Comparison of ENCODE assay signal across 8 mouse cellular contexts in the genomic region with DNA sequence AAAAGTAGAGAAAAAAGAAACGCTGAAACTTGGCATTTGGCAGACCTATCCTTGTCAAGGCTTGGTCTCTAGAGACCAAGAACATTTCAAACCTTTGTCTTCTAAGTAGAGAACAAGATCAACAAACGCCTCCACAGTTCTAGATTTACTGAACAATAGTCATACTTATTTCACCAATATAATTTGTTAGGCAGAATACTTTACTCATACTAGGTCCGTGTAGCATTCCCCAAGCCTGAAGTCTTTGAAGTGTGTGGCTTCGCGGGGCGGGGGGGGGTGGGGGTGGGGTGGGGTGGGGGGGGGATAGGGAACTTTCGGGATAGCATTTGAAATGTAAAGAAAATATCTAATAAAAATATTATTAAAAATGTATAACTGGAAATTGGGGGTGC. TPM values are rescaled to one million over a fixed set of nuclear protein-coding genes. Genes with fewer than 3 reads are reported as not detected.
A peak's percentile ranks its signal among the peaks of the same experiment; 100 is the strongest.
DNase-seq lines count a peak whose midpoint lies in the region; ATAC-seq and TF ChIP-seq lines count a peak whose summit lies in the region.

No protein-coding gene starts in this region.

- intact Hi-C loops in heart, adult 2 months (cut with DNase I): loop anchor here (2.0 kb wide), 1 partner anchor 35 kb away; a partner anchor contains a TSS
- intact Hi-C loops in heart, postnatal 36 days (cut with DNase I): loop anchor here (2.0 to 10.0 kb wide), 3 partner anchors 33 to 381 kb away; a partner anchor contains a TSS

- no peak overlapping the region for H3K9ac ChIP-seq in heart, adult 2 months (ENCODE audit: low read depth, low read length)
- 0 out of 2 replicates have a peak overlapping the region, but pooled peaks have one; percentile 73 for H3K9ac ChIP-seq in forebrain, postnatal 0 days
- peak overlapping the region; percentile 46 for H3K9ac ChIP-seq in liver, embryonic 16.5 days (ENCODE audit: low read depth, low read length)

- TF ChIP-seq EP300 in heart, adult 2 months (IDR thresholded peaks at IDR 0.05; ENCODE audit: insufficient read depth, low read depth, low read length): no peak

- 32% methylated on average over 7 of the region's 7 CpGs for WGBS in heart, adult 2 months
- 42% methylated on average over 7 of the region's 7 CpGs for WGBS in forebrain, postnatal 0 days
- 38% methylated on average over 7 of the region's 7 CpGs for WGBS in liver, embryonic 16.5 days (ENCODE audit: insufficient replicate concordance)

- peak overlapping the region; percentile 89 for H3K4me2 ChIP-seq in forebrain, postnatal 0 days (ENCODE audit: low read depth)
- peak overlapping the region; percentile 87 for H3K4me2 ChIP-seq in liver, embryonic 16.5 days (ENCODE audit: low read depth, low read length)

- no peak for TF ChIP-seq CTCF in heart, adult 2 months (IDR thresholded peaks at IDR 0.05)
- TF ChIP-seq CTCF in forebrain, postnatal 0 days (IDR thresholded peaks at IDR 0.05; ENCODE audit: low read depth): no peak; the same call in 1 of the 2 replicates

- peak overlapping the region; percentile 73 for H3K4me3 ChIP-seq in heart, adult 2 months
- peak overlapping the region; percentile 64 for H3K4me3 ChIP-seq in forebrain, postnatal 0 days (ENCODE audit: low read depth, low read length)
- H3K4me3 ChIP-seq in liver, embryonic 16.5 days (ENCODE audit: low read depth, low read length): peak overlapping the region; percentile 91

- DNase-seq in heart, adult 2 months: no peak
- DNase-seq in heart, postnatal 36 days: no peak
- DNase-seq in forebrain, postnatal 0 days: no peak
- no peak for DNase-seq in cerebellum, postnatal 25 days
- DNase-seq in adrenal gland, adult 8-10 months: no peak
- no peak for DNase-seq in frontal cortex, postnatal 10 days (ENCODE audit: low spot score in 2 of 2)

- TF ChIP-seq POLR2A in heart, adult 2 months (IDR thresholded peaks at IDR 0.05; ENCODE audit: insufficient read depth, low read depth, low read length): no peak

- H3K27me3 ChIP-seq in heart, adult 2 months (ENCODE audit: control insufficient read depth, insufficient read depth, low read length): no peaks in the 10 kb centered on the region
- no peaks in the 10 kb centered on the region for H3K27me3 ChIP-seq in forebrain, postnatal 0 days (ENCODE audit: insufficient read depth, low read length)
- H3K27me3 ChIP-seq in liver, embryonic 16.5 days (ENCODE audit: control insufficient read depth, insufficient read depth, low read depth, low read length): no peaks in the 10 kb centered on the region

- peaks cover 2% of the 10 kb centered on the region; the same call in 1 of the 2 replicates for H3K79me2 ChIP-seq in heart, adult 2 months (replicated peaks; ENCODE audit: control insufficient read depth, insufficient read depth, low read length)

- H3K9me3 ChIP-seq in forebrain, postnatal 0 days (ENCODE audit: low read length): no peaks in the 10 kb centered on the region
- no peaks in the 10 kb centered on the region for H3K9me3 ChIP-seq in liver, embryonic 16.5 days (replicated peaks; ENCODE audit: control insufficient read depth, low read length)

- peak; percentile 27 for ATAC-seq in CD4-positive, CD25-positive, alpha-beta regulatory T cell, adult 4 months
- no peak; the same call in 1 of the 2 replicates for ATAC-seq in forebrain, postnatal 0 days
- no peak for ATAC-seq in liver, embryonic 16.5 days (ENCODE audit: low read depth)

- peaks cover 17% of the 10 kb centered on the region for H3K4me1 ChIP-seq in heart, adult 2 months (ENCODE audit: control insufficient read depth, insufficient read depth, low read length)
- H3K4me1 ChIP-seq in forebrain, postnatal 0 days (ENCODE audit: insufficient read depth): no peaks in the 10 kb centered on the region
- H3K4me1 ChIP-seq in liver, embryonic 16.5 days (ENCODE audit: control insufficient read depth, low read depth, low read length): peaks cover 43% of the 10 kb centered on the region

- peak overlapping the region; percentile 96 for H3K27ac ChIP-seq in heart, adult 2 months
- no peak overlapping the region for H3K27ac ChIP-seq in forebrain, postnatal 0 days (ENCODE audit: low read depth, low read length)
- peak overlapping the region; percentile 56; the same call in 1 of the 2 replicates for H3K27ac ChIP-seq in liver, embryonic 16.5 days (ENCODE audit: low read length)

- H3K36me3 ChIP-seq in heart, adult 2 months (ENCODE audit: control insufficient read depth, insufficient read depth, low read length): peaks cover 14% of the 10 kb centered on the region
- no peaks in the 10 kb centered on the region for H3K36me3 ChIP-seq in forebrain, postnatal 0 days (ENCODE audit: insufficient read depth)
- H3K36me3 ChIP-seq in liver, embryonic 16.5 days (ENCODE audit: control insufficient read depth, insufficient read depth): no peaks in the 10 kb centered on the region

RNA-seq across cellular contexts. Expression of a gene that starts 0.4 kb away (rescaled TPM):
- 100 to 1,000 TPM; 275 to 281 TPM for total RNA-seq in heart, adult 2 months (2021)
- 278 and 312 TPM in 2 replicates for polyA plus RNA-seq in heart, adult 2 months (2012; rRNA removed)
- 100 to 1,000 TPM; 308 to 324 TPM for total RNA-seq in heart, postnatal 36 days (2021)
- 10 to 100 TPM; 18.9 to 27.3 TPM for polyA plus RNA-seq in CD4-positive, CD25-positive, alpha-beta regulatory T cell, adult 4 months (2017; shearing (Covaris generic))
- total RNA-seq in forebrain, postnatal 0 days (2014; rRNA removed): 5.5 and 9.5 TPM in 2 replicates
- 8.8 and 9.7 TPM in 2 replicates for polyA plus RNA-seq in forebrain, postnatal 0 days (2015; fragmentation: Nextera tagmentation; extraction: Ambion mirVana)
- polyA plus RNA-seq in liver, embryonic 16.5 days (2015; fragmentation: Nextera tagmentation; extraction: Ambion mirVana): 45.5 and 48.4 TPM in 2 replicates
- 100 to 1,000 TPM in 3 of 4 experiments, 10 to 100 TPM in 1; 92.3 to 198 (median 141) TPM for total RNA-seq in adrenal gland, adult 8-10 months (2022)

RNA-seq across cellular contexts. Expression of a gene that starts 34.2 kb away (rescaled TPM):
- 10 to 100 TPM; 49.4 to 52.6 TPM for total RNA-seq in heart, adult 2 months (2021)
- 41.9 and 62.9 TPM in 2 replicates for polyA plus RNA-seq in heart, adult 2 months (2012; rRNA removed)
- 10 to 100 TPM; 53.2 to 54.3 TPM for total RNA-seq in heart, postnatal 36 days (2021)
- polyA plus RNA-seq in CD4-positive, CD25-positive, alpha-beta regulatory T cell, adult 4 months (2017; shearing (Covaris generic)): 10 to 100 TPM; 51.0 to 63.0 TPM
- 63.7 and 75.6 TPM in 2 replicates for total RNA-seq in forebrain, postnatal 0 days (2014; rRNA removed)
- polyA plus RNA-seq in forebrain, postnatal 0 days (2015; fragmentation: Nextera tagmentation; extraction: Ambion mirVana): 102 and 110 TPM in 2 replicates
- polyA plus RNA-seq in liver, embryonic 16.5 days (2015; fragmentation: Nextera tagmentation; extraction: Ambion mirVana): 30.7 TPM in 2 replicates
- total RNA-seq in adrenal gland, adult 8-10 months (2022): 10 to 100 TPM; 75.0 to 83.5 (median 78.4) TPM

RNA-seq across cellular contexts. Expression of a gene that starts 44.2 kb away (rescaled TPM):
- total RNA-seq in heart, adult 2 months (2021): 10 to 100 TPM; 40.2 to 43.2 TPM
- polyA plus RNA-seq in heart, adult 2 months (2012; rRNA removed): 38.8 and 45.1 TPM in 2 replicates
- total RNA-seq in heart, postnatal 36 days (2021): 10 to 100 TPM; 43.0 to 43.5 TPM
- 100 to 1,000 TPM; 109 to 118 TPM for polyA plus RNA-seq in CD4-positive, CD25-positive, alpha-beta regulatory T cell, adult 4 months (2017; shearing (Covaris generic))
- 49.8 and 64.5 TPM in 2 replicates for total RNA-seq in forebrain, postnatal 0 days (2014; rRNA removed)
- 138 and 180 TPM in 2 replicates for polyA plus RNA-seq in forebrain, postnatal 0 days (2015; fragmentation: Nextera tagmentation; extraction: Ambion mirVana)
- 58.5 and 76.7 TPM in 2 replicates for polyA plus RNA-seq in liver, embryonic 16.5 days (2015; fragmentation: Nextera tagmentation; extraction: Ambion mirVana)
- total RNA-seq in adrenal gland, adult 8-10 months (2022): 10 to 100 TPM; 61.8 to 73.5 (median 71.9) TPM

RNA-seq across cellular contexts. Expression of a gene that starts 44.3 kb away (rescaled TPM):
- total RNA-seq in heart, adult 2 months (2021): under 1 TPM; 0.21 to 0.32 TPM
- 1.2 and 1.9 TPM in 2 replicates for polyA plus RNA-seq in heart, adult 2 months (2012; rRNA removed)
- under 1 TPM; 0.27 to 0.33 TPM for total RNA-seq in heart, postnatal 36 days (2021)
- polyA plus RNA-seq in CD4-positive, CD25-positive, alpha-beta regulatory T cell, adult 4 months (2017; shearing (Covaris generic)): not detected
- total RNA-seq in forebrain, postnatal 0 days (2014; rRNA removed): 0.15 TPM in 1 of 2 replicates, not detected in the other
- 0.10 TPM in 1 of 2 replicates, not detected in the other for polyA plus RNA-seq in forebrain, postnatal 0 days (2015; fragmentation: Nextera tagmentation; extraction: Ambion mirVana)
- not detected in 2 replicates for polyA plus RNA-seq in liver, embryonic 16.5 days (2015; fragmentation: Nextera tagmentation; extraction: Ambion mirVana)
- under 1 TPM; 0.35 to 0.73 (median 0.49) TPM for total RNA-seq in adrenal gland, adult 8-10 months (2022)
